Mouse (Mus musculus) heart, adult 2 months (tissue): ENCODE results near the gene Wipf1. TPM values are rescaled to one million over a fixed set of nuclear protein-coding genes. Genes with fewer than 3 reads are reported as not detected.

Experiments used
- DNase-seq, 2 experiments: peaks; one replicate each; pipeline ENCODE4 v3.0.0; 2021
- H3K27ac ChIP-seq: fragments of 200-600 bp; 2 replicates; pipeline ENCODE4 v1.8.1; 2022
- H3K27me3 ChIP-seq: fragments of 200-500 bp; 2 replicates; pipeline ENCODE4 v1.6.1; 2012; ENCODE audit warnings: mild to moderate bottlenecking, low read length, inconsistent platforms, mixed read lengths; ENCODE audit not compliant: control insufficient read depth, insufficient read depth
- H3K36me3 ChIP-seq: fragments of 200-500 bp; 2 replicates; pipeline ENCODE4 v1.6.1; 2012; ENCODE audit warnings: low read length, inconsistent platforms; ENCODE audit not compliant: control insufficient read depth, insufficient read depth
- H3K4me1 ChIP-seq: fragments of 200-500 bp; 2 replicates; pipeline ENCODE4 v1.6.1; 2011; ENCODE audit warnings: low read length; ENCODE audit not compliant: control insufficient read depth, insufficient read depth
- H3K4me3 ChIP-seq: fragments of 200-600 bp; 2 replicates; pipeline ENCODE4 v1.8.1; 2022
- H3K79me2 ChIP-seq: fragments of 200-500 bp; replicated peaks from 2 replicates; pipeline ENCODE4 v1.6.1; 2012; ENCODE audit warnings: mild to moderate bottlenecking, inconsistent platforms, low read length, moderate library complexity, mixed read lengths; ENCODE audit not compliant: control insufficient read depth, insufficient read depth
- H3K9ac ChIP-seq: fragments of 200-500 bp; 2 replicates; pipeline ENCODE4 v1.6.1; 2012; ENCODE audit warnings: low read depth, mild to moderate bottlenecking, control low read depth, inconsistent platforms, low read length, mixed read lengths
- CTCF ChIP-seq: fragments of 200-600 bp; IDR thresholded peaks from 2 replicates; pipeline ENCODE4 v1.8.1; 2022; ENCODE audit warnings: antibody characterized with exemption, mild to moderate bottlenecking, moderate library complexity
- EP300 ChIP-seq: fragments of 200-500 bp; IDR thresholded peaks from 2 replicates; pipeline ENCODE4 v1.6.1; 2011; ENCODE audit warnings: low read depth, low read length, control low read depth; ENCODE audit not compliant: insufficient read depth
- POLR2A ChIP-seq: fragments of 200-500 bp; IDR thresholded peaks from 2 replicates; pipeline ENCODE4 v1.6.1; 2011; ENCODE audit warnings: mild to moderate bottlenecking, low read depth, low read length, control low read depth; ENCODE audit not compliant: insufficient read depth
- WGBS: fragments of 180-500 bp; shearing (Covaris S2); methylation state at CpG from one replicate; pipeline ENCODE4 v1.1.7; 2018; 5-methylcytosine and 5-hydroxymethylcytosine counted together
- intact Hi-C: fragments of 180-260 bp; cut with DNase I; formaldehyde crosslinking; loops from one replicate; pipeline ENCODE4 v1.15.1; 2025
- polyA plus RNA-seq: library from polyadenylated mRNA; depleted of rRNA; stranded (reverse); fragments of >200 nt; gene quantifications from 2 replicates; pipeline ENCODE4 v1.2.3, GENCODE M21; 2012; rRNA removed
- total RNA-seq, 2 experiments: library from RNA; stranded (reverse); gene quantifications; 2 replicates each; pipeline ENCODE4 v1.2.3; 2021

Wipf1 gene
- total and polyA plus RNA-seq, 3 experiments, result 6.6 to 17.0 (median 12.9) TPM

- H3K4me3 ChIP-seq, result peak overlapping the region; percentile 71
- peaks cover 2% of the 10 kb centered on the region; the same call in 1 of the 2 replicates for H3K4me1 ChIP-seq
- H3K27me3 ChIP-seq, result no peaks in the 10 kb centered on the region
- no peaks in the 10 kb centered on the region for H3K36me3 ChIP-seq
- no peaks in the 10 kb centered on the region for H3K79me2 ChIP-seq
- TF ChIP-seq CTCF (no peak), EP300 (no peak), POLR2A (no peak)
- intact Hi-C loops, result loop anchor here (1.0 to 5.0 kb wide), 3 partner anchors 72 to 173 kb away; no protein-coding TSS in a partner anchor
- WGBS, result 2% methylated on average over 29 of the region's 29 CpGs
- peak overlapping the region; percentile 74 for H3K9ac ChIP-seq
- no peak for DNase-seq
- H3K27ac ChIP-seq, result peak overlapping the region; percentile 71
Observed at GRCm38 (mm10) chr2:73385641-73386355, 143.7 kb downstream of the Wipf1 start.

GRCm38 (mm10) chr2:73385172-73385571 is 144.4 kb downstream of the Wipf1 start:
- H3K4me3 ChIP-seq, result peak overlapping the region; percentile 71; the same call in 1 of the 2 replicates
- no peak overlapping the region for H3K9ac ChIP-seq
- intact Hi-C loops, result loop anchor here (5.0 kb wide), 2 partner anchors 108 to 173 kb away; no protein-coding TSS in a partner anchor
- H3K27me3 ChIP-seq, result no peaks in the 10 kb centered on the region
- H3K36me3 ChIP-seq, result no peaks in the 10 kb centered on the region
- WGBS, result 56% methylated on average over 4 of the region's 4 CpGs
- DNase-seq, result no peak
- H3K4me1 ChIP-seq, result peaks cover 2% of the 10 kb centered on the region; the same call in 1 of the 2 replicates
- TF ChIP-seq POLR2A, result no peak
- H3K79me2 ChIP-seq, result no peaks in the 10 kb centered on the region
- H3K27ac ChIP-seq, result peak overlapping the region; percentile 71; the same call in 1 of the 2 replicates

- H3K9ac ChIP-seq, result no peak overlapping the region
- H3K27ac ChIP-seq, result no peak overlapping the region
- no peaks in the 10 kb centered on the region for H3K4me1 ChIP-seq
- intact Hi-C loops, result no loop called here
- TF ChIP-seq CTCF (no peak), EP300 (no peak), POLR2A (no peak)
- H3K36me3 ChIP-seq, result no peaks in the 10 kb centered on the region
- H3K4me3 ChIP-seq, result no peak overlapping the region
- H3K27me3 ChIP-seq, result no peaks in the 10 kb centered on the region
- no peak for DNase-seq
- WGBS, result 62% methylated on average over 9 of the region's 9 CpGs
- H3K79me2 ChIP-seq, result no peaks in the 10 kb centered on the region
Observed at GRCm38 (mm10) chr2:73380298-73380975, 149.1 kb downstream of the Wipf1 start.

- Histone ChIP-seq H3K4me1 (no peaks in the 10 kb centered on the region), H3K27me3 (no peaks in the 10 kb centered on the region), H3K4me3 (no peak overlapping the region), H3K27ac (no peak overlapping the region), H3K79me2 (no peaks in the 10 kb centered on the region), H3K9ac (no peak overlapping the region), H3K36me3 (no peaks in the 10 kb centered on the region)
- intact Hi-C loops, result no loop called here
- TF ChIP-seq EP300 (no peak), CTCF (no peak), POLR2A (no peak)
- no peak for DNase-seq
- 75% methylated on average over 5 of the region's 5 CpGs for WGBS
Observed at GRCm38 (mm10) chr2:73379656-73380055, 149.9 kb downstream of the Wipf1 start.

Other genes starting within 250 kb of the Wipf1 start
- 10 to 100 TPM; 24.0 to 27.8 TPM for gene Scrn3, start 217.1 kb downstream of the Wipf1 start, total RNA-seq
- gene Scrn3, start 217.1 kb downstream of the Wipf1 start, polyA plus RNA-seq, result 11.4 and 24.5 TPM in 2 replicates
- 10 to 100 TPM; 11.9 to 14.3 TPM for gene Cir1, start 217.0 kb downstream of the Wipf1 start, total RNA-seq
- gene Cir1, start 217.0 kb downstream of the Wipf1 start, polyA plus RNA-seq, result 2.5 and 4.7 TPM in 2 replicates
- gene Gpr155, start 143.2 kb downstream of the Wipf1 start, total RNA-seq, result 10 to 100 TPM; 11.7 to 15.2 TPM
- 11.3 and 17.0 TPM in 2 replicates for gene Gpr155, start 143.2 kb downstream of the Wipf1 start, polyA plus RNA-seq
- gene Chrna1, start 50.6 kb upstream of the Wipf1 start, total RNA-seq, result not detected
- 0.04 TPM in 1 of 2 replicates, not detected in the other for gene Chrna1, start 50.6 kb upstream of the Wipf1 start, polyA plus RNA-seq
- gene Chn1, start 245.6 kb upstream of the Wipf1 start, total RNA-seq, result 10 to 100 TPM; 33.9 to 35.2 TPM
- gene Chn1, start 245.6 kb upstream of the Wipf1 start, polyA plus RNA-seq, result 35.2 and 63.3 TPM in 2 replicates